Mouse (Mus musculus): ENCODE results near the gene Mat2b. TPM values are rescaled to one million over a fixed set of nuclear protein-coding genes. Genes with fewer than 3 reads are reported as not detected.
A peak's percentile ranks its signal among the peaks of the same experiment; 100 is the strongest.

Gene Mat2b
- 99.4 and 106 TPM in 2 replicates for polyA plus RNA-seq (2015; fragmentation: Nextera tagmentation; extraction: Ambion mirVana)

GRCm38 (mm10) chr11:40695103-40695502 lies at the start of gene Mat2b:
Gene Mat2b, minus strand, starts transcription at chr11:40695203.
- Histone ChIP-seq H3K27me3 (ENCODE audit: control insufficient read depth, insufficient read depth, low read depth, low read length) (no peaks in the 10 kb centered on the region), H3K36me3 (ENCODE audit: control insufficient read depth, insufficient read depth, low read length) (0 out of 2 replicates have a peak, but pooled peaks cover 3% of the 10 kb centered on the region), H3K9ac (ENCODE audit: low read length) (peak within 1 kb of the TSS; percentile 82), H3K4me3 (ENCODE audit: low read length) (peak within 1 kb of the TSS; percentile 92), H3K4me2 (ENCODE audit: low read depth, low read length) (peak within 1 kb of the TSS; percentile 75), H3K9me3 (ENCODE audit: control insufficient read depth, low read length) (no peaks in the 10 kb centered on the region), H3K27ac (ENCODE audit: low read length) (peak within 1 kb of the TSS; percentile 98), H3K4me1 (replicated peaks; ENCODE audit: control insufficient read depth, insufficient read depth, low read length) (peaks cover 17% of the 10 kb centered on the region)
- ATAC-seq (ENCODE audit: low read depth), result no peak
- WGBS, result 85% methylated on average over 9 of the region's 9 CpGs

GRCm38 (mm10) chr11:40744348-40744747 lies 49.3 kb upstream of the Mat2b start:
- WGBS, result 75% methylated on average over 3 of the region's 3 CpGs
- no peak overlapping the region for H3K4me2 ChIP-seq (ENCODE audit: low read depth, low read length)
- H3K27me3 ChIP-seq (ENCODE audit: control insufficient read depth, insufficient read depth, low read depth, low read length), result no peaks in the 10 kb centered on the region
- H3K9me3 ChIP-seq (ENCODE audit: control insufficient read depth, low read length), result no peaks in the 10 kb centered on the region
- peaks cover 4% of the 10 kb centered on the region; the same call in 1 of the 2 replicates for H3K36me3 ChIP-seq (ENCODE audit: control insufficient read depth, insufficient read depth, low read length)
- H3K9ac ChIP-seq (ENCODE audit: low read length), result no peak overlapping the region
- H3K27ac ChIP-seq (ENCODE audit: low read length), result no peak overlapping the region
- H3K4me3 ChIP-seq (ENCODE audit: low read length), result no peak overlapping the region
- no peak for ATAC-seq (ENCODE audit: low read depth)
- H3K4me1 ChIP-seq (replicated peaks; ENCODE audit: control insufficient read depth, insufficient read depth, low read length), result no peaks in the 10 kb centered on the region

- no peaks in the 10 kb centered on the region for H3K4me1 ChIP-seq (replicated peaks; ENCODE audit: control insufficient read depth, insufficient read depth, low read length)
- no peaks in the 10 kb centered on the region for H3K9me3 ChIP-seq (ENCODE audit: control insufficient read depth, low read length)
- no peak overlapping the region for H3K27ac ChIP-seq (ENCODE audit: low read length)
- no peak overlapping the region for H3K9ac ChIP-seq (ENCODE audit: low read length)
- no peak overlapping the region for H3K4me2 ChIP-seq (ENCODE audit: low read depth, low read length)
- no peak for ATAC-seq (ENCODE audit: low read depth)
- peaks cover 16% of the 10 kb centered on the region for H3K36me3 ChIP-seq (ENCODE audit: control insufficient read depth, insufficient read depth, low read length)
- no peak overlapping the region for H3K4me3 ChIP-seq (ENCODE audit: low read length)
- 88% methylated on average over 12 of the region's 12 CpGs for WGBS
- no peaks in the 10 kb centered on the region for H3K27me3 ChIP-seq (ENCODE audit: control insufficient read depth, insufficient read depth, low read depth, low read length)
Measured at GRCm38 (mm10) chr11:40741605-40742262, 46.7 kb upstream of the Mat2b start.

GRCm38 (mm10) chr11:40737369-40737768 lies 42.4 kb upstream of the Mat2b start:
- H3K4me3 ChIP-seq (ENCODE audit: low read length), result no peak overlapping the region
- H3K9me3 ChIP-seq (ENCODE audit: control insufficient read depth, low read length), result no peaks in the 10 kb centered on the region
- no peak overlapping the region for H3K4me2 ChIP-seq (ENCODE audit: low read depth, low read length)
- H3K27me3 ChIP-seq (ENCODE audit: control insufficient read depth, insufficient read depth, low read depth, low read length), result no peaks in the 10 kb centered on the region
- H3K36me3 ChIP-seq (ENCODE audit: control insufficient read depth, insufficient read depth, low read length), result peaks cover 20% of the 10 kb centered on the region
- WGBS, result 87% methylated on average over 3 of the region's 3 CpGs
- no peak overlapping the region for H3K9ac ChIP-seq (ENCODE audit: low read length)
- no peak for ATAC-seq (ENCODE audit: low read depth)
- H3K4me1 ChIP-seq (replicated peaks; ENCODE audit: control insufficient read depth, insufficient read depth, low read length), result peaks cover 8% of the 10 kb centered on the region; the same call in 1 of the 2 replicates
- no peak overlapping the region for H3K27ac ChIP-seq (ENCODE audit: low read length)

- Histone ChIP-seq H3K4me2 (ENCODE audit: low read depth, low read length) (peak overlapping the region; percentile 87), H3K27ac (ENCODE audit: low read length) (peak overlapping the region; percentile 72; the same call in 1 of the 2 replicates), H3K4me1 (replicated peaks; ENCODE audit: control insufficient read depth, insufficient read depth, low read length) (peaks cover 14% of the 10 kb centered on the region), H3K27me3 (ENCODE audit: control insufficient read depth, insufficient read depth, low read depth, low read length) (no peaks in the 10 kb centered on the region), H3K36me3 (ENCODE audit: control insufficient read depth, insufficient read depth, low read length) (peaks cover 16% of the 10 kb centered on the region), H3K4me3 (ENCODE audit: low read length) (peak overlapping the region; percentile 96), H3K9ac (ENCODE audit: low read length) (peak overlapping the region; percentile 97), H3K9me3 (ENCODE audit: control insufficient read depth, low read length) (no peaks in the 10 kb centered on the region)
- ATAC-seq (ENCODE audit: low read depth), result no peak
- 3% methylated on average over 11 of the region's 11 CpGs for WGBS
Measured at GRCm38 (mm10) chr11:40734251-40734752, 39.3 kb upstream of the Mat2b start.

- H3K9ac ChIP-seq (ENCODE audit: low read length), result peak within 1 kb of the TSS; percentile 97
- no peaks in the 10 kb centered on the region for H3K27me3 ChIP-seq (ENCODE audit: control insufficient read depth, insufficient read depth, low read depth, low read length)
- peak within 1 kb of the TSS; percentile 88 for H3K4me2 ChIP-seq (ENCODE audit: low read depth, low read length)
- under 1% methylated on average over 50 of the region's 52 CpGs for WGBS
- H3K36me3 ChIP-seq (ENCODE audit: control insufficient read depth, insufficient read depth, low read length), result peaks cover 14% of the 10 kb centered on the region
- peak; percentile 99 for ATAC-seq (ENCODE audit: low read depth)
- H3K4me1 ChIP-seq (replicated peaks; ENCODE audit: control insufficient read depth, insufficient read depth, low read length), result peaks cover 14% of the 10 kb centered on the region
- H3K9me3 ChIP-seq (ENCODE audit: control insufficient read depth, low read length), result no peaks in the 10 kb centered on the region
- peak within 1 kb of the TSS; percentile 72 for H3K27ac ChIP-seq (ENCODE audit: low read length)
- peak within 1 kb of the TSS; percentile 96 for H3K4me3 ChIP-seq (ENCODE audit: low read length)
Measured at GRCm38 (mm10) chr11:40733339-40734174, 38.6 kb upstream of the Mat2b start, which contains the start of the genes Hmmr and Nudcd2. Gene Hmmr, minus strand, starts transcription at chr11:40733422. Gene Nudcd2, plus strand, starts transcription at chr11:40733667.

- Histone ChIP-seq H3K4me1 (replicated peaks; ENCODE audit: control insufficient read depth, insufficient read depth, low read length) (peaks cover 14% of the 10 kb centered on the region), H3K4me3 (ENCODE audit: low read length) (peak overlapping the region; percentile 96), H3K9ac (ENCODE audit: low read length) (peak overlapping the region; percentile 74), H3K36me3 (ENCODE audit: control insufficient read depth, insufficient read depth, low read length) (peaks cover 17% of the 10 kb centered on the region), H3K9me3 (ENCODE audit: control insufficient read depth, low read length) (no peaks in the 10 kb centered on the region), H3K4me2 (ENCODE audit: low read depth, low read length) (peak overlapping the region; percentile 88), H3K27me3 (ENCODE audit: control insufficient read depth, insufficient read depth, low read depth, low read length) (no peaks in the 10 kb centered on the region), H3K27ac (ENCODE audit: low read length) (no peak overlapping the region)
- under 1% methylated on average over 14 of the region's 14 CpGs for WGBS
- peak; percentile 28; the same call in 1 of the 2 replicates for ATAC-seq (ENCODE audit: low read depth)
Measured at GRCm38 (mm10) chr11:40732997-40733338, 38.0 kb upstream of the Mat2b start.

- H3K27ac ChIP-seq (ENCODE audit: low read length), result no peak overlapping the region
- H3K9me3 ChIP-seq (ENCODE audit: control insufficient read depth, low read length), result no peaks in the 10 kb centered on the region
- H3K4me2 ChIP-seq (ENCODE audit: low read depth, low read length), result no peak overlapping the region
- no peak overlapping the region for H3K9ac ChIP-seq (ENCODE audit: low read length)
- H3K36me3 ChIP-seq (ENCODE audit: control insufficient read depth, insufficient read depth, low read length), result peaks cover 64% of the 10 kb centered on the region
- no peaks in the 10 kb centered on the region for H3K27me3 ChIP-seq (ENCODE audit: control insufficient read depth, insufficient read depth, low read depth, low read length)
- no peak for ATAC-seq (ENCODE audit: low read depth)
- H3K4me1 ChIP-seq (replicated peaks; ENCODE audit: control insufficient read depth, insufficient read depth, low read length), result no peaks in the 10 kb centered on the region
- no peak overlapping the region for H3K4me3 ChIP-seq (ENCODE audit: low read length)
Measured at GRCm38 (mm10) chr11:40718324-40718723, 23.3 kb upstream of the Mat2b start.

- H3K36me3 ChIP-seq (ENCODE audit: control insufficient read depth, insufficient read depth, low read length), result peaks cover 49% of the 10 kb centered on the region
- no peaks in the 10 kb centered on the region for H3K4me1 ChIP-seq (replicated peaks; ENCODE audit: control insufficient read depth, insufficient read depth, low read length)
- no peak overlapping the region for H3K4me3 ChIP-seq (ENCODE audit: low read length)
- ATAC-seq (ENCODE audit: low read depth), result no peak
- no peak overlapping the region for H3K27ac ChIP-seq (ENCODE audit: low read length)
- H3K4me2 ChIP-seq (ENCODE audit: low read depth, low read length), result no peak overlapping the region
- no peak overlapping the region for H3K9ac ChIP-seq (ENCODE audit: low read length)
- no peaks in the 10 kb centered on the region for H3K27me3 ChIP-seq (ENCODE audit: control insufficient read depth, insufficient read depth, low read depth, low read length)
- H3K9me3 ChIP-seq (ENCODE audit: control insufficient read depth, low read length), result no peaks in the 10 kb centered on the region
- 94% methylated on average over 5 of the region's 5 CpGs for whole genome bisulfite sequencing
Measured at GRCm38 (mm10) chr11:40715524-40715923, 20.5 kb upstream of the Mat2b start.

Data from lung, embryonic 16.5 days (tissue).